Mouse (Mus musculus) MEL (cell line): ENCODE data around the gene Rab10. TPM values are rescaled to one million over a fixed set of nuclear protein-coding genes. Genes with fewer than 3 reads are reported as not detected.

ENCODE experiments used
- DNase-seq: peaks from one replicate; pipeline ENCODE4 v3.0.0; 2011; ENCODE audit warnings: low read depth, low spot score
- H3K27ac ChIP-seq: 2 replicates; pipeline ENCODE4 v1.5.1; 2012; ENCODE audit warnings: low read depth, mild to moderate bottlenecking, control low read depth, low read length, moderate library complexity; ENCODE audit not compliant: control insufficient read depth
- H3K27me3 ChIP-seq, 2 experiments: fragments of 150-350 bp in 1 of 2; sonication (generic) in 1 of 2; 2 replicates each; pipeline ENCODE4 v1.6.1; 2012; ENCODE audit warnings: low read length in 2 of 2, mild to moderate bottlenecking in 2 of 2, improper control_type of control experiment in 1 of 2, moderate library complexity in 1 of 2; ENCODE audit not compliant: insufficient read depth in 2 of 2, control insufficient read depth in 1 of 2
- H3K36me3 ChIP-seq, 2 experiments: 2 replicates each; pipeline ENCODE4 v1.6.1; 2012 to 2014; ENCODE audit warnings: low read length in 2 of 2, improper control_type of control experiment in 1 of 2, inconsistent platforms in 1 of 2, mild to moderate bottlenecking in 1 of 2; ENCODE audit not compliant: insufficient read depth in 2 of 2, control insufficient read depth in 1 of 2
- H3K4me1 ChIP-seq, 2 experiments: fragments of 150-350 bp in 1 of 2; sonication (generic) in 1 of 2; 2 replicates each; pipeline ENCODE4 v1.6.1; 2012; ENCODE audit warnings: low read length in 2 of 2, improper control_type of control experiment in 1 of 2, mild to moderate bottlenecking in 1 of 2; ENCODE audit not compliant: insufficient read depth in 2 of 2, control insufficient read depth in 1 of 2
- H3K4me3 ChIP-seq, 2 experiments: fragments of 150-350 bp in 1 of 2; sonication (generic) in 1 of 2; 2 replicates each; pipeline ENCODE4 v1.5.1; 2012; ENCODE audit warnings: low read depth in 2 of 2, low read length in 2 of 2, mild to moderate bottlenecking in 2 of 2, moderate library complexity in 2 of 2, control low read depth in 1 of 2, improper control_type of control experiment in 1 of 2; ENCODE audit not compliant: control insufficient read depth in 1 of 2, insufficient read depth in 1 of 2
- H3K79me2 ChIP-seq: 2 replicates; pipeline ENCODE4 v1.6.1; 2012; ENCODE audit warnings: mild to moderate bottlenecking, low read length, moderate library complexity; ENCODE audit not compliant: control insufficient read depth, poor library complexity, insufficient read depth
- H3K9ac ChIP-seq: 2 replicates; pipeline ENCODE4 v1.6.1; 2012; ENCODE audit warnings: low read depth, mild to moderate bottlenecking, control low read depth, low read length, moderate library complexity; ENCODE audit not compliant: control insufficient read depth, poor library complexity, severe bottlenecking
- H3K9me3 ChIP-seq: fragments of 150-350 bp; sonication (generic); replicated peaks from 2 replicates; pipeline ENCODE4 v1.6.1; 2012; ENCODE audit warnings: mild to moderate bottlenecking, low read length, improper control_type of control experiment, moderate library complexity; ENCODE audit not compliant: insufficient read depth
- CHD1 ChIP-seq: IDR thresholded peaks from 2 replicates; pipeline ENCODE4 v1.6.1; 2012; ENCODE audit warnings: low read depth, mild to moderate bottlenecking, inconsistent platforms, low read length, improper control_type of control experiment
- CHD2 ChIP-seq: IDR thresholded peaks from 2 replicates; pipeline ENCODE4 v1.6.1; 2011; ENCODE audit warnings: low read length, improper control_type of control experiment
- EP300 ChIP-seq, 2 experiments: IDR thresholded peaks; 2 replicates each; pipeline ENCODE4 v1.6.1; 2011; ENCODE audit warnings: improper control_type of control experiment in 2 of 2, low read length in 2 of 2, low read depth in 1 of 2, mild to moderate bottlenecking in 1 of 2
- MAFK ChIP-seq: IDR thresholded peaks from 2 replicates; pipeline ENCODE4 v1.6.1; 2011; ENCODE audit warnings: low read depth, mild to moderate bottlenecking, low read length, improper control_type of control experiment, borderline replicate concordance
- MAX ChIP-seq: IDR thresholded peaks from 2 replicates; pipeline ENCODE4 v1.6.1; 2011; ENCODE audit warnings: low read length, improper control_type of control experiment
- RCOR1 ChIP-seq: IDR thresholded peaks from 2 replicates; pipeline ENCODE4 v1.6.1; 2012; ENCODE audit warnings: low read depth, mild to moderate bottlenecking, inconsistent platforms, low read length, improper control_type of control experiment
- SIN3A ChIP-seq: IDR thresholded peaks from 2 replicates; pipeline ENCODE4 v1.6.1; 2012; ENCODE audit warnings: low read length, improper control_type of control experiment, inconsistent platforms
- TAL1 ChIP-seq: IDR thresholded peaks from 2 replicates; pipeline ENCODE4 v1.6.1; 2012; ENCODE audit warnings: mild to moderate bottlenecking, inconsistent platforms, low read length, moderate library complexity, mixed read lengths
- USF1 ChIP-seq: IDR thresholded peaks from 2 replicates; pipeline ENCODE4 v1.6.1; 2014; ENCODE audit warnings: low read depth, mild to moderate bottlenecking, inconsistent platforms, low read length, improper control_type of control experiment, moderate library complexity
- ZKSCAN1 ChIP-seq: IDR thresholded peaks from 2 replicates; pipeline ENCODE4 v1.6.1; 2012; ENCODE audit warnings: low read depth, mild to moderate bottlenecking, inconsistent platforms, low read length, improper control_type of control experiment, moderate library complexity
- ZMIZ1 ChIP-seq: IDR thresholded peaks from 2 replicates; pipeline ENCODE4 v1.6.1; 2012; ENCODE audit warnings: low read depth, mild to moderate bottlenecking, inconsistent platforms, low read length, improper control_type of control experiment, moderate library complexity
- polyA plus RNA-seq, 2 experiments: library from polyadenylated mRNA; stranded (reverse) in 1 of 2; unstranded in 1 of 2; fragments of >175 nt in 1 of 2; fragments of >200 nt in 1 of 2; gene quantifications; 2 replicates each; pipeline versions ENCODE4 v1.2.1 to v1.2.4; 2012; ENCODE audit warnings: low replicate concordance in 2 of 2, low read depth in 1 of 2; ENCODE audit not compliant: insufficient read length in 2 of 2, insufficient read depth in 1 of 2, missing spikeins in 1 of 2
- total RNA-seq: library from RNA; depleted of rRNA; stranded (reverse); fragments of 300-350 nt; gene quantifications from 2 replicates; pipeline ENCODE4 v1.2.3, GENCODE M21; 2012

The Rab10 gene
- total and polyA plus RNA-seq, 3 experiments = 41.3 to 71.8 (median 67.7) TPM

DNA sequence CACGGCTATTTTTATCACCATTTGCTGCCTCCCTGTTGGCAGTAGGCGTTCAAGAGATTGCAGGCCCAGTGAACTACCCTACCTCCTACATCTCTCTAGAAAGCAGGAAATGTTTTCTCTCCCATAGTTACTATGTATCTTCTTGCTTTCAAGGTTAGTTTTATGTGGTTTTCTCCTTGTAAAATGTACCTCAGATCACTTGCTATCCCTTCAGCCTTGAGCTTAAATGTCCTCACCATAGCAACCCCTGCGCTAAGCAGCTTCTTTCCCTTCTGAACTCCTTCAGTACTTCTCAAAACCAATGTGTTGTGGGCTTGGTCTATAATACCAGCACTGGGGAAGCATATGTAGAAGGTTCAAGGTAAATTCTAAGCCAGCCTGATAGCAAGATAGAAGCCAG, 3.1 kb upstream of the Rab10 start:
- no peak for TF ChIP-seq ZMIZ1
- no peak for TF ChIP-seq ZKSCAN1
- TF ChIP-seq RCOR1 = no peak
- TF ChIP-seq USF1 = no peak
- TF ChIP-seq MAFK = no peak
- TF ChIP-seq TAL1 = no peak
- Histone ChIP-seq H3K4me1 (peaks cover 2 to 3% of the 10 kb centered on the region in 2 experiments; a peak in 1 of 4 replicates), H3K4me3 (no peak overlapping the region), H3K36me3 (peaks cover 0 to 9% of the 10 kb centered on the region in 2 experiments; a peak in 2 of 4 replicates), H3K9ac (no peak overlapping the region), H3K27ac (no peak overlapping the region), H3K27me3 (no peaks in the 10 kb centered on the region), H3K79me2 (peaks cover 17% of the 10 kb centered on the region), H3K9me3 (no peaks in the 10 kb centered on the region)
- DNase-seq = no peak

DNA sequence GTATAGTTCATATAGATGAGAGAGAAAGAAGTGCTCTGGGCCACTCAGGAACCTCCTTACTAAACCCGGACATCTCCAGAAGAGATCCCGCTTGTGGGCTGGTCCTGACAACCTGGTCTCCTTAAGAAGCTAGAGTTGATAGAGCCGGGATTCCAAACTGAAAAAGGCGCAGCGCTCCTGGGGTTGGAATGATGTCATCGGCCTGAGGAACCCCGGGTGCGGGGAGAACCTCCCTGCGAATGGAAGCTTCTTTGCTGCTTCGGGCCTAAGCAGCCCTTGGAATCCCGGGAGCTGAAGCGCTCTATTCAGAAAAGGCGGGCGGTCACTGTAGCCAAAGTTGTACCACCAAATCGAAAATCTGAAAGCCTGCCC, 538 bp upstream of the Rab10 start:
- H3K4me1 ChIP-seq = peaks cover 8 to 12% of the 10 kb centered on the region in 2 experiments; a peak in 3 of 4 replicates
- H3K4me3 ChIP-seq = peak overlapping the region; percentile 79 to 91
- H3K9ac ChIP-seq = peak overlapping the region; percentile 89
- no peak for DNase-seq
- peaks cover 2 to 18% of the 10 kb centered on the region in 2 experiments; a peak in 3 of 4 replicates for H3K36me3 ChIP-seq
- no peaks in the 10 kb centered on the region for H3K9me3 ChIP-seq
- no peaks in the 10 kb centered on the region for H3K27me3 ChIP-seq
- H3K79me2 ChIP-seq = peaks cover 33% of the 10 kb centered on the region
- TF ChIP-seq EP300 (IDR thresholded peaks at IDR 0.05; ENCODE audit: low read depth in 1 of 2, low read length in 2 of 2) = 0 out of 4 replicates have a peak, but pooled peaks of 1 of the 2 experiments have one; percentile 6
- no peak for TF ChIP-seq CHD2
- H3K27ac ChIP-seq = peak overlapping the region; percentile 22

DNA sequence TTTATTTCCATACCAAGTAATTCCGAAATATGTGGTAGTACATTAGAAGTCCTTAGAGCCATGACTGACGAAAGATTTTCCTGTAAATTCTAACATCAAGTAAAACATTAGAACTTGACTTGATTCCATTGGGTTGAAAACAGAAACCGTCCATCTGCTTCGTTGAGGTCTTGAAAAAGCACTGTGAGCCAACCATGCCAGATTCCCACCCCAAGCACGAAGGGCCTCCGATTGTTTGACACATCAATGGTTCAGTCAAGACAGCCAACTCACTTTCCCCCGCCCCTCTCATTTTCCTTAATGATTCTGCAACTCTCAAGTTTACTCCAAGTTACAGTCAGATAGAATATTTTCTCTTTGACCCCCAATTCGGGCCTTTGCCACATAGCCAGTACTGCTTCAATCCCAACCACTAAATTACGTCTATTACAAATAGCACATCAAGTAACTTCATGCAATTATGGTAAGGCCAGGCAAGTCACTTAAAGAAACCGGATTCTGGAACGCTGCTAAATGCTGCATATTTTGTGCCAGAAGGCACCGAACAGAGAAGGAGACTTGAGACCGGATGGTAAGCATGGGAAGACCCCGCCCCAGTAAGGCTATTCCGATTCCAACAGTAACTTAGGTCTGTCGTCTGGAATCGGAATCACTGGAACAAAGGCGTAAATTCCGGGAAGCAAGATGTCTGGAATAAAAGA, 1.1 kb downstream of the Rab10 start:
- Histone ChIP-seq H3K9me3 (no peaks in the 10 kb centered on the region), H3K27ac (peak overlapping the region; percentile 85), H3K9ac (peak overlapping the region; percentile 90), H3K4me1 (peaks cover 8 to 12% of the 10 kb centered on the region in 2 experiments; a peak in 3 of 4 replicates), H3K27me3 (no peaks in the 10 kb centered on the region), H3K4me3 (peak overlapping the region; percentile 89 to 94), H3K79me2 (peaks cover 47% of the 10 kb centered on the region), H3K36me3 (peaks cover 2 to 17% of the 10 kb centered on the region in 2 experiments; a peak in 3 of 4 replicates)
- peak; percentile 64 for DNase-seq
- TF ChIP-seq MAX = no peak
- TF ChIP-seq SIN3A = peak; percentile 58; the same call in 1 of the 2 replicates
- TF ChIP-seq CHD1 = 0 out of 2 replicates have a peak, but pooled peaks have one; percentile 12
